Mouse (Mus musculus): ENCODE data around the gene Tmem235.

DNA sequence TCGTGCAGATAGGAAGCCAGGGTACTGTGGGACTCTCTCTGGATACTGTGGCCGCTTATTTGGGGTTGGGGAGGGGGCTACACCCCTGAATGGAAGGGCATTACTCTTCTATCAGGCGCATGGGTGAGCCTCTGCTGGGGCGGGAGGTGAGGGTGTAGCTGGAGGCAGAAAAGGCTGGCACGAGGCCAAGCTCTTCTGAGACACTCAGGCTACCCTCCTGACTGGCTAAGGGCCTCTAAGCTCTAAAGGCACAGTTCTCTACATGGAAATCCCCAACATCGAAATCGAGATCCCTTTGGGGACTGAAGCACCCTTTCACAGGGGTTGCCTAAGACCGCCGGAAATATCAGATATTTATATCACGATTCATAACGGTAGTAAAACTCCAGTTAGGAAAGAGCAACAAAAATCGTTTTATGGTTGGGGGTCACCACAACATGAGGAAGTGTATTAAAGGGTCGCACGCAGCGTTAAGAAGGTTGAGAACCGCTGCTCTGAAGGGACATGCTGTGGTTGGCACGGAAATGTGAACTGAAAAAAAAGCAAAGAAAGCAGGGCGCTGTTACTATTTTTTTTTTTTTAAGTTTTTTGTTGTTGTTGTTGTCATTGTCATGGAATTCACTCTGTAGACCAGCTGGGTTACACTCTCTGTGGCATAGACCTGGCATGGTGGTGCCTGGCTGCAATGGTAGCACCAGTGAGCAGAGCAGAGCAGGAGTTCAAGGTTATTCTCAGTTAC is 32.2 kb upstream of the Tmem235 start:
- TF ChIP-seq POLR2A (IDR thresholded peaks at IDR 0.05; ENCODE audit: borderline replicate concordance, control insufficient read depth, low read depth, low read length) (no peak), CTCF (IDR thresholded peaks at IDR 0.05; ENCODE audit: control insufficient read depth, insufficient read depth, low read length) (no peak)
